8 mouse cellular contexts compared by ENCODE assay signal in the genomic region with DNA sequence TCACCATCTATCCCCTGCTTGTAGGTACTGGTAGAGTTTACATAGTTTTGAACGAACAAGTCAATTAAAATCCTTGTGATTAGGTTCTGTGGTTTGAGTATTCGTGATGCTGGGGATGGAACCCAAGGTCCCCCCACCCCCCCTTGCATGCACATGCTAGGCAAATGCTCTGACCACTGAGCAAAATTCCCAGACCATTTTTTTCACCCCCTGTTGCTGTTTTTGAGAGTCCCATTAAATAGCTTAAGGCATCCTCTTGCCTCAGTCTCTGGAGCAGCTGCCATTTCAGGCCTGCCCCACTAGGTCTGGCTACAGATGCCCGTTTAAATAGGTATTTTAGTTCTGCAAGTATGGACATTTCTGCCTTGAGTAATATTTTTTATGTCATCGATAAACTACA. TPM values are rescaled to one million over a fixed set of nuclear protein-coding genes. Genes with fewer than 3 reads are reported as not detected.
A peak's percentile ranks its signal among the peaks of the same experiment; 100 is the strongest.
DNase-seq lines count a peak whose midpoint lies in the region; ATAC-seq and TF ChIP-seq lines count a peak whose summit lies in the region.
"Had no signal": no experiment of that assay in that cellular context is flagged by ENCODE, and none has a peak within 500 bp of the region (broad histone marks: within the 10 kb centered on the region; RNA-seq: fewer than 3 reads in every experiment).

No protein-coding gene starts in this region.

- no peak for TF ChIP-seq POLR2A in spleen, adult 2 months (IDR thresholded peaks at IDR 0.05; ENCODE audit: low read depth, low read length)

- H3K9ac ChIP-seq in embryonic facial prominence, embryonic 15.5 days, result peak overlapping the region; percentile 66
- H3K9ac ChIP-seq in limb, embryonic 11.5 days (ENCODE audit: low read length), result peak overlapping the region; percentile 95
- H3K9ac ChIP-seq in stomach, embryonic 14.5 days (replicated peaks; ENCODE audit: low read depth, low read length), result peak overlapping the region; percentile 80

- H3K9me3 ChIP-seq in embryonic facial prominence, embryonic 15.5 days (replicated peaks), result no peaks in the 10 kb centered on the region
- H3K9me3 ChIP-seq in limb, embryonic 11.5 days (ENCODE audit: control insufficient read depth, low read length), result no peaks in the 10 kb centered on the region
- no peaks in the 10 kb centered on the region for H3K9me3 ChIP-seq in stomach, embryonic 14.5 days (ENCODE audit: control insufficient read depth, low read depth, low read length)

- H3K4me1 ChIP-seq in spleen, adult 2 months (ENCODE audit: control insufficient read depth, insufficient read depth, insufficient read length), result no peaks in the 10 kb centered on the region; the same call in 1 of the 2 replicates
- peaks cover 22% of the 10 kb centered on the region for H3K4me1 ChIP-seq in embryonic facial prominence, embryonic 15.5 days
- H3K4me1 ChIP-seq in limb, embryonic 11.5 days (ENCODE audit: control insufficient read depth, insufficient read depth, low read length), result peaks cover 6% of the 10 kb centered on the region; the same call in 1 of the 2 replicates
- H3K4me1 ChIP-seq in stomach, embryonic 14.5 days (ENCODE audit: control insufficient read depth, insufficient read depth, low read length), result peaks cover 13% of the 10 kb centered on the region; the same call in 1 of the 2 replicates

- DNase-seq in spleen, adult 2 months (ENCODE audit: low read depth in 1 of 2, low spot score in 2 of 2), result no peak
- DNase-seq in spleen, postnatal 36 days (ENCODE audit: low spot score in 2 of 2), result no peak
- no peak for DNase-seq in limb, embryonic 11.5 days (ENCODE audit: low spot score)
- DNase-seq in left cerebral cortex, adult 11 months (ENCODE audit: low spot score), result no peak
- no peak for DNase-seq in cerebellum, adult 9-10 months
- DNase-seq: thymus, postnatal 25 days had no signal

- peak overlapping the region; percentile 71 for H3K4me3 ChIP-seq in spleen, adult 2 months (ENCODE audit: extremely low read depth, insufficient read depth, insufficient read length)
- H3K4me3 ChIP-seq in embryonic facial prominence, embryonic 15.5 days (replicated peaks), result peak overlapping the region; percentile 88
- H3K4me3 ChIP-seq in limb, embryonic 11.5 days (ENCODE audit: low read depth, low read length), result peak overlapping the region; percentile 93
- peak overlapping the region; percentile 75 for H3K4me3 ChIP-seq in stomach, embryonic 14.5 days (ENCODE audit: low read depth, low read length)

- no peak overlapping the region for H3K27ac ChIP-seq in spleen, adult 2 months (ENCODE audit: insufficient read depth, low read length)
- 0 out of 2 replicates have a peak overlapping the region, but pooled peaks have one; percentile 61 for H3K27ac ChIP-seq in embryonic facial prominence, embryonic 15.5 days (replicated peaks)
- no peak overlapping the region for H3K27ac ChIP-seq in limb, embryonic 11.5 days (replicated peaks; ENCODE audit: low read depth, low read length)
- no peak overlapping the region for H3K27ac ChIP-seq in stomach, embryonic 14.5 days (ENCODE audit: low read length)

- H3K27me3 ChIP-seq in spleen, adult 2 months (ENCODE audit: control insufficient read depth, insufficient read depth, low read length), result no peaks in the 10 kb centered on the region
- H3K27me3 ChIP-seq in embryonic facial prominence, embryonic 15.5 days, result no peaks in the 10 kb centered on the region
- H3K27me3 ChIP-seq in limb, embryonic 11.5 days (ENCODE audit: control insufficient read depth, insufficient read depth, low read length), result no peaks in the 10 kb centered on the region
- H3K27me3 ChIP-seq in stomach, embryonic 14.5 days (ENCODE audit: control insufficient read depth, insufficient read depth, low read length), result no peaks in the 10 kb centered on the region

- no peaks in the 10 kb centered on the region for H3K36me3 ChIP-seq in spleen, adult 2 months (ENCODE audit: control insufficient read depth, insufficient read depth, low read length)
- peaks cover 18% of the 10 kb centered on the region for H3K36me3 ChIP-seq in embryonic facial prominence, embryonic 15.5 days
- peaks cover 22% of the 10 kb centered on the region for H3K36me3 ChIP-seq in limb, embryonic 11.5 days (ENCODE audit: control insufficient read depth, insufficient read depth, low read length)
- H3K36me3 ChIP-seq in stomach, embryonic 14.5 days (ENCODE audit: control insufficient read depth, insufficient read depth, low read length), result peaks cover 34% of the 10 kb centered on the region

- peak overlapping the region; percentile 72 for H3K4me2 ChIP-seq in embryonic facial prominence, embryonic 15.5 days (replicated peaks)
- peak overlapping the region; percentile 60 for H3K4me2 ChIP-seq in limb, embryonic 11.5 days (ENCODE audit: low read depth, severe bottlenecking)
- peak overlapping the region; percentile 60 for H3K4me2 ChIP-seq in stomach, embryonic 14.5 days (replicated peaks; ENCODE audit: low read depth, low read length)

- TF ChIP-seq CTCF in spleen, adult 2 months (IDR thresholded peaks at IDR 0.05; ENCODE audit: extremely low read depth, insufficient read depth, insufficient read length, insufficient replicate concordance), result no peak

- ATAC-seq in embryonic facial prominence, embryonic 15.5 days (ENCODE audit: insufficient number of reproducible peaks, low FRiP score, low TSS enrichment, low read depth), result no peak
- ATAC-seq in limb, embryonic 11.5 days (ENCODE audit: insufficient number of reproducible peaks, low FRiP score, low TSS enrichment, low read depth), result no peak
- ATAC-seq in stomach, embryonic 14.5 days (ENCODE audit: insufficient number of reproducible peaks, insufficient read depth, low FRiP score, low read depth), result no peak

- WGBS in spleen, adult 2 months, result 6% methylated on average over 4 of the region's 4 CpGs
- WGBS in embryonic facial prominence, embryonic 15.5 days, result 2% methylated on average over 4 of the region's 4 CpGs
- WGBS in limb, embryonic 11.5 days, result 6% methylated on average over 4 of the region's 4 CpGs
- WGBS in stomach, embryonic 14.5 days, result 3% methylated on average over 4 of the region's 4 CpGs

RNA-seq across cellular contexts. Expression of gene Top2a, which starts 0.9 kb away (rescaled TPM):
- polyA plus RNA-seq in spleen, adult 2 months (2012; rRNA removed), result 5.4 and 5.9 TPM in 2 replicates
- 162 and 168 TPM in 2 replicates for polyA plus RNA-seq in embryonic facial prominence, embryonic 15.5 days (2015; fragmentation: Nextera tagmentation; extraction: Ambion mirVana)
- 422 and 448 TPM in 2 replicates for polyA plus RNA-seq in limb, embryonic 11.5 days (2014; fragmentation: Nextera tagmentation; extraction: Ambion mirVana)
- 260 and 284 TPM in 2 replicates for polyA plus RNA-seq in stomach, embryonic 14.5 days (2014; fragmentation: Nextera tagmentation; extraction: Ambion mirVana)

RNA-seq across cellular contexts. Expression of gene Igfbp4, which starts 17.9 kb away (rescaled TPM):
- polyA plus RNA-seq in spleen, adult 2 months (2012; rRNA removed), result 274 and 328 TPM in 2 replicates
- polyA plus RNA-seq in embryonic facial prominence, embryonic 15.5 days (2015; fragmentation: Nextera tagmentation; extraction: Ambion mirVana), result 1,352 and 1,417 TPM in 2 replicates
- 799 and 884 TPM in 2 replicates for polyA plus RNA-seq in limb, embryonic 11.5 days (2014; fragmentation: Nextera tagmentation; extraction: Ambion mirVana)
- polyA plus RNA-seq in stomach, embryonic 14.5 days (2014; fragmentation: Nextera tagmentation; extraction: Ambion mirVana), result 494 and 532 TPM in 2 replicates

RNA-seq across cellular contexts. Expression of gene Gjd3, which starts 40.3 kb away (rescaled TPM):
- 0.56 and 0.67 TPM in 2 replicates for polyA plus RNA-seq in spleen, adult 2 months (2012; rRNA removed)
- 0.96 and 1.1 TPM in 2 replicates for polyA plus RNA-seq in embryonic facial prominence, embryonic 15.5 days (2015; fragmentation: Nextera tagmentation; extraction: Ambion mirVana)
- 0.40 TPM in 1 of 2 replicates, not detected in the other for polyA plus RNA-seq in limb, embryonic 11.5 days (2014; fragmentation: Nextera tagmentation; extraction: Ambion mirVana)
- not detected in 2 replicates for polyA plus RNA-seq in stomach, embryonic 14.5 days (2014; fragmentation: Nextera tagmentation; extraction: Ambion mirVana)

Comparison
In these comparisons a context has a peak if more than half of its experiments do, and no peak if none do; other contexts are left out.
1. RNA of gene Top2a, which starts 0.9 kb away (polyA plus RNA-seq): 422 to 448 TPM in limb, embryonic 11.5 days, 260 to 284 TPM in stomach, embryonic 14.5 days and 162 to 168 TPM in embryonic facial prominence, embryonic 15.5 days; 5.4 to 5.9 TPM in spleen, adult 2 months; every median in the first group is over 10 times any median in the second.
2. Peak in every context shown above with its lines, with median percentiles within 50 percentile points of each other: H3K4me3 ChIP-seq, H3K4me2 ChIP-seq and H3K9ac ChIP-seq.